Mouse (Mus musculus): ENCODE measurements around the gene Fuz. TPM values are rescaled to one million over a fixed set of nuclear protein-coding genes. Genes with fewer than 3 reads are reported as not detected.
"Not testable (repeated sequence)": the region's sequence is repeated elsewhere in the genome, so short reads cannot be mapped to it uniquely, and the experiment has no call there.

Gene Fuz
- polyA plus RNA-seq, 1 experiment from 2014 or later = 7.5 TPM

DNA sequence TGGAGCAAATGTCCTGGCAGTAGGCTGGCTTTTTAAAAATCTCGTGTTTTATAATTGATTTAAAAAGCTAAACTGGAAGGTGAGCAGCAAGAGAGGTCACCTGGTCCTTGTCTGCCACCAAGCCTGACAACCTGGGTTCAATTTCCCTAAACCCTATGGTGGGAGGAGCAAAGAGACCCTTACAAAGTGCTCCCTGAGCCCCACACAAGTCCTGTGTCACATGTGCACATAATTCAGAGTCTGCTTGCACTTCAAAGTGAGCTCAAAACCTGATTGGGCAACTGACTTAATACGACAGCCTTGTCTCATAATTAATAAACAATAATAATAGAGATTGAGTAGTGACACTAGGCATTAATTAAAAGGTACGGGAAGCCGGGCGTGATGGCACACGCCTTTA, 25.3 kb upstream of the Fuz start:
- Histone ChIP-seq H3K27ac (peak overlapping the region; percentile 94), H3K4me3 (replicated peaks) (peak overlapping the region; percentile 80; the same call in 1 of the 2 replicates), H3K9me3 (replicated peaks) (no peaks in the 10 kb centered on the region), H3K36me3 (0 out of 2 replicates have a peak, but pooled peaks cover 7% of the 10 kb centered on the region), H3K9ac (peak overlapping the region; percentile 89; the same call in 1 of the 2 replicates), H3K4me2 (peak overlapping the region; percentile 98), H3K27me3 (no peaks in the 10 kb centered on the region), H3K4me1 (replicated peaks) (peaks cover 71% of the 10 kb centered on the region)
- WGBS (ENCODE audit: insufficient replicate concordance) = 75% methylated on average over 6 of the region's 6 CpGs
- DNase-seq (no peak), ATAC-seq (ENCODE audit: low read depth) (no peak)

DNA sequence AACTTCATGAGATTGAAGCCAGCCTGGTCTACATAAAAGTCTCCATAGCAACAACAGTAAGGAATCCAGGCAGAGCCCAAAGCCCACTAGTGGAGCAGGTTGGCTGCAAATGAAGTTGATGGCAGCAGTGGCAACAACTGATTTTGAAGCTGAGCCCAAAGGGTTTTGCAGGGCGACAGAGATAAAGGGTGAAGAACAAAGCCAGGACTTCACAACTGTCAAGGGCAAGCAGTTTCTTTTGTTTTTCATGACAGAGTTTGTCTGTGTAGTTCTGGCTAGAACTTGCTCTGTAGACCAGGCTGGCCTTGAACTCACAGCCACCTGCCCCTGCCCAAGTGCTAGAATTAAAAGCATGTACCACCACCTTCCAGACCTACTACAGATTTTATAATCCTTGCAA, 24.7 kb upstream of the Fuz start:
- Histone ChIP-seq H3K27ac (no peak overlapping the region), H3K27me3 (no peaks in the 10 kb centered on the region), H3K36me3 (0 out of 2 replicates have a peak, but pooled peaks cover 6% of the 10 kb centered on the region), H3K4me2 (no peak overlapping the region), H3K9me3 (replicated peaks) (no peaks in the 10 kb centered on the region), H3K9ac (no peak overlapping the region), H3K4me1 (replicated peaks) (peaks cover 68% of the 10 kb centered on the region), H3K4me3 (replicated peaks) (no peak overlapping the region)
- DNase-seq (no peak), ATAC-seq (ENCODE audit: low read depth) (no peak)
- 54% methylated on average over 1 of the region's 1 CpGs for WGBS (ENCODE audit: insufficient replicate concordance)

DNA sequence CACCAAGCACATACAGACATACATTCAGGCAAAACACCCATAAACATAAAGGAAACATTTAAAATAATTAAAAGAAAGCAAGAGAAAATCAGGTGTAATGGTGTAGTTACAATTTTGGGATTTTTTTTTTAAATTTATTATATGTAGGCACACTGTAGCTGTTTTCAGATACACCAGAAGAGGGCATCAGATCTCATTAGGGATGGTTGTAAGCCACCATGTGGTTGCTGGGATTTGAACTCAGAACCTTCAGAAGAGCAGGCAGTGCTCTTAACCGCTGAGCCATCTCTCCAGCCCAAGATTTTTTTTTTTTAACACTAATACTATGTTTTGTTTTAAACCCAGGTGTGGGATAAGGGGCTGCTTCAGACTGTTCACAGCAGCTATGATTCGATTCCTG, 24.1 kb upstream of the Fuz start:
- H3K9me3 ChIP-seq (replicated peaks); H3K27me3 ChIP-seq; H3K36me3 ChIP-seq; H3K4me2 ChIP-seq; H3K27ac ChIP-seq; H3K9ac ChIP-seq; ATAC-seq (ENCODE audit: low read depth); DNase-seq; H3K4me3 ChIP-seq (replicated peaks): not testable (repeated sequence)
- peaks cover 62% of the 10 kb centered on the region for H3K4me1 ChIP-seq (replicated peaks)
- WGBS (ENCODE audit: insufficient replicate concordance) = 78% methylated on average over 2 of the region's 2 CpGs

DNA sequence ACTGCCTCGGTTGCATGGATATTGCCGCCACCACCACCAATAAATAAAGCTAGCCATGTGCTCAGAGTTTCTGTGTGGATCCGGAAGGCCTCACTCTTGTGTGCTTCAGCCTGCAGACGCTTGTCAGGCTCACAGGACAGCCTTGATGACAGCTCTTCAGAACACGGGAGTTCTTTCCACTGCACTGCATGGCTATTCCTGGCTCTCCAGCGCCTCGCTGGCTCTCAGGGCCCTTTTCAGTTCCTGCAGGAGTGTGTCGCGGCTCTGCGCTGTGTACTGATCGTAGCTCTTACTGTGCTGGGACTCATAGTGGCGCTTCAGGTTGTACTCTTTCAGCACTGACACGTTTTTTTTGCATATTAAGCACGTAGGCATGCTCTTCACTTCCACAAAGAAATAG, 18.0 kb upstream of the Fuz start:
- 82% methylated on average over 14 of the region's 14 CpGs for WGBS (ENCODE audit: insufficient replicate concordance)
- H3K4me1 ChIP-seq (replicated peaks) = peaks cover 21% of the 10 kb centered on the region

DNA sequence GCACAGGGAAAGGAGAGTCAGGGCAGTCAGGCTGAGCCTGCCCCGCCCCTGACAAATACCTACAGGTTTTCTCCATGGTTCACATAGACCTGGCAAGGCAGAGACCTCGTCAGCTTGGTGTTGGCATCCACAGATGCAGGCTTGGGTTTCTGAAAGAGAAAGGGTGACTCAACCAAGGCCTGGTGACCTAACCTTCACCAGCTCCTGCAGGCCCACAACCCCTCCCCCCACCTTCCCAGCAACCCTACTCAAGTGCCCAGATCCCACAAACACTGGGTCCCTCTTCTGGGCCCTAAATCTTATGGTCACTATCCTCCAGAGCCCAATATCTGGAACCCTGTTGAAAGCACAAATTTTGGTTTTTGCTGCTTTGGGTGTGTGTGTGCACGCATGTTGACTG, 12.8 kb upstream of the Fuz start:
- peaks cover 86% of the 10 kb centered on the region for H3K36me3 ChIP-seq
- WGBS (ENCODE audit: insufficient replicate concordance) = 88% methylated on average over 3 of the region's 3 CpGs

More for the DNA sequence above, 18.0 kb upstream of the Fuz start:
- Histone ChIP-seq H3K4me3 (replicated peaks) (no peak overlapping the region), H3K9ac (no peak overlapping the region), H3K27me3 (no peaks in the 10 kb centered on the region), H3K4me2 (no peak overlapping the region), H3K9me3 (replicated peaks) (no peaks in the 10 kb centered on the region), H3K27ac (no peak overlapping the region), H3K36me3 (peaks cover 66% of the 10 kb centered on the region)
- DNase-seq (no peak), ATAC-seq (ENCODE audit: low read depth) (no peak)

DNA sequence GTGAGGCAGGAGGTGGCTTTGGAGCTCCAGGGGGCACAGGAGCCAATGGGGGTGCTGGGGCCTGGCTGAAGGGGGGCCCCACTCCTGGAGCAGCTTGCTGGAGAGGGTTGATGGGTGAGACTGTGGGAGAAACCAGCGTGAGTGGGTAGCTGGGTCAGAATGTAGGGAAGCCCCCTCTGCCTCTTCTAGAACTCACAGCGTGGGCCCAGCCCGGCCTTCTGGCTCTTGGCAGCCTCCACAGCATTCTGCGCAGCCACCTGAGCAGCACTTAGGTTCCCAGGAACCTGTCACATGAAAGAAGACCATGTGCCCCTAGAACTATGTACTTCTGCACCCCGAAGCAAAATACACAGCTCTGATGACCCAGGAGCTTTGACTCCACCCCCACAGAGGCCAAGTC, 11.2 kb upstream of the Fuz start:
- DNase-seq (no peak), ATAC-seq (ENCODE audit: low read depth) (no peak)
- H3K4me3 ChIP-seq (replicated peaks) = no peak overlapping the region
- no peak overlapping the region for H3K4me2 ChIP-seq
- no peaks in the 10 kb centered on the region for H3K9me3 ChIP-seq (replicated peaks)
- no peak overlapping the region for H3K9ac ChIP-seq
- no peak overlapping the region for H3K27ac ChIP-seq
- H3K36me3 ChIP-seq = peaks cover 84% of the 10 kb centered on the region
- H3K4me1 ChIP-seq (replicated peaks) = peaks cover 32% of the 10 kb centered on the region
- H3K27me3 ChIP-seq = no peaks in the 10 kb centered on the region
- 90% methylated on average over 5 of the region's 5 CpGs for WGBS (ENCODE audit: insufficient replicate concordance)

More for the DNA sequence above, 12.8 kb upstream of the Fuz start:
- no peak for ATAC-seq (ENCODE audit: low read depth)
- Histone ChIP-seq H3K4me2 (no peak overlapping the region), H3K4me1 (replicated peaks) (peaks cover 16% of the 10 kb centered on the region), H3K9me3 (replicated peaks) (no peaks in the 10 kb centered on the region), H3K27me3 (no peaks in the 10 kb centered on the region), H3K27ac (no peak overlapping the region), H3K4me3 (replicated peaks) (no peak overlapping the region), H3K9ac (no peak overlapping the region)
- DNase-seq = no peak

DNA sequence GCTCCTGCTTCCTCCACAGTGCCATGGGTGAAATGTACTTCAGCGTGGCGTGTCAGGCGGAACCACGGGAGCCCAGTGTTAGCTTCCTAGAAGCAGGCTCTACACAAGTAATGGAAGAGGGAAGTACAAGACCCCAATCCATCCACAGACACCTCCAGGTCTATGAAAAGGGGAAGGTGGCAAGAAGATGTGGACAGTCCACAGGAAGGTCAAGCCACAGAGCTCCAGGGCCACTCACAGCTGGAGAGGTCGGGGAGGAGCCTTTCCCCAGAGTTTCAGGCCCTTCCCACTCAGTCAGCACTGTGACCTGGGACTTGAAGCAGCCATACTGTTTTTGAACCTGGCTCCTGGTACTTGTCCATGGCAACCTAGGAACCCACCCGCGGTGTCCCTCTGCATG, 8.9 kb upstream of the Fuz start:
- H3K27me3 ChIP-seq = no peaks in the 10 kb centered on the region
- no peak overlapping the region for H3K9ac ChIP-seq
- H3K36me3 ChIP-seq = peaks cover 68% of the 10 kb centered on the region
- H3K9me3 ChIP-seq (replicated peaks) = no peaks in the 10 kb centered on the region
- no peak overlapping the region for H3K4me2 ChIP-seq
- peaks cover 50% of the 10 kb centered on the region for H3K4me1 ChIP-seq (replicated peaks)
- ATAC-seq (ENCODE audit: low read depth) (no peak), DNase-seq (no peak)
- WGBS (ENCODE audit: insufficient replicate concordance) = 74% methylated on average over 7 of the region's 7 CpGs
- no peak overlapping the region for H3K27ac ChIP-seq
- no peak overlapping the region for H3K4me3 ChIP-seq (replicated peaks)

DNA sequence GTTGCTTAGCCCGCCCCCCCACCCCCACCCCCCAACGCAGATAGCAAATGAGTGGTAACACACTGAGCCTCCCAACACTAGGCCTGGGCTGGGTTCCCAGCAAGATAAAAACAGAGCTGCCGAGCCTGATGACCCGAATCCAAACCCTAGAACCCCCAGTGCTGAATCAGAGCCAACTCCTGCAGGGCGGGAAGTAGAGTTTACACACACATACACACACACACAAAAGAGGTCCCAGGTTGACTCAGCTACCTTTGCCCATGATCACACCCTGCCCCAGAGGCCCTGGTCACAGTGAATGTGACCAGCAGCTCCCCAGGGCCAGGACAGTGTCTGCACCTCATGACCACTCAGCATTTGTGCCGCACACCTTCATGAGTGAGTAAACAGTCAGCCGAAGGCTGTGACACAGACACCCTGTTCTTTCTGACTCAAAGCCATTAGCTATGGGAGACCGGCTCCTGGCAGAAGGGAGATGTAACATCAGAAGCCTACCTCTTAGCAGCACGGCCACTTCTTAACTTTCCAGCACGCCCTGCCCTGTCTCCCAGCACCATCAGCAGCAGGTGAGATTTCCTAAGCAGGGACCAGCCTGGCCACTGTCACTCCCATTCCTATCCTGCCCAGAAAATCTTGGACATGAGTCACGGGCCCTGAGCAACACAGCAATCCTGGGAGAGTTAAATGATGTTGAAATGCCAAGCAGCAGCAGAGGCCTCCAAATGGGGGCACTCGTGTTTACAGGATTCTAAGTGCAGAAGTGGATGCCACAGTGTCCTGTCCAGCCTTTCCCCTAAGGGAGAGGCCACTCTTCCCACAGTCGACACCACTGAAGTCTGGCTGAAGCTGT, 7.4 kb upstream of the Fuz start:
- Histone ChIP-seq H3K36me3 (peaks cover 53% of the 10 kb centered on the region), H3K27me3 (no peaks in the 10 kb centered on the region), H3K4me2 (no peak overlapping the region), H3K27ac (peak overlapping the region; percentile 43; the same call in 1 of the 2 replicates), H3K4me3 (replicated peaks) (no peak overlapping the region), H3K4me1 (replicated peaks) (peaks cover 58% of the 10 kb centered on the region), H3K9ac (no peak overlapping the region), H3K9me3 (replicated peaks) (no peaks in the 10 kb centered on the region)
- WGBS (ENCODE audit: insufficient replicate concordance) = 72% methylated on average over 13 of the region's 13 CpGs
- ATAC-seq (ENCODE audit: low read depth) (no peak), DNase-seq (no peak)

DNA sequence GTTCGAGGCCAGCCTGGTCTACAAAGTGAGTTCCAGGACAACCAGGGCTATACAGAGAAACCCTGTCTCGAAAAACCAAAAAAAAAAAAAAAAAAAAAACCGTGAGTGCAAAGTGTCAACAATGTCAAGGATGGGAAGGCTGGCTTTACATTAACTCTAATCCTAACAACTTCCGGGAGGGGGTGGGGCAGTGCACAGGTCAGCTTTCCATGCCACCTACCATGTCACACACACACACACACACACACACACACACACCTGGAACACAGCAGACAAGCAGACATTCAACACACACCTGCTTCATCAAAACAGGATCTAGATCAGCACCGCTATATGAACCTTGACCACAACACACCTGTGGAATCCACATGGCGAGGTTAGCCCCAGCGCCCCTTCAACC, 5.7 kb upstream of the Fuz start:
- no peak for DNase-seq
- 75% methylated on average over 7 of the region's 7 CpGs for WGBS (ENCODE audit: insufficient replicate concordance)
- Histone ChIP-seq H3K9ac (0 out of 2 replicates have a peak overlapping the region, but pooled peaks have one; percentile 89), H3K4me1 (replicated peaks) (peaks cover 65% of the 10 kb centered on the region), H3K4me2 (peak overlapping the region; percentile 90), H3K27me3 (no peaks in the 10 kb centered on the region), H3K9me3 (replicated peaks) (no peaks in the 10 kb centered on the region), H3K4me3 (replicated peaks) (peak overlapping the region; percentile 86; the same call in 1 of the 2 replicates), H3K27ac (peak overlapping the region; percentile 39; the same call in 1 of the 2 replicates), H3K36me3 (peaks cover 38% of the 10 kb centered on the region)
- ATAC-seq (ENCODE audit: low read depth) = no peak

DNA sequence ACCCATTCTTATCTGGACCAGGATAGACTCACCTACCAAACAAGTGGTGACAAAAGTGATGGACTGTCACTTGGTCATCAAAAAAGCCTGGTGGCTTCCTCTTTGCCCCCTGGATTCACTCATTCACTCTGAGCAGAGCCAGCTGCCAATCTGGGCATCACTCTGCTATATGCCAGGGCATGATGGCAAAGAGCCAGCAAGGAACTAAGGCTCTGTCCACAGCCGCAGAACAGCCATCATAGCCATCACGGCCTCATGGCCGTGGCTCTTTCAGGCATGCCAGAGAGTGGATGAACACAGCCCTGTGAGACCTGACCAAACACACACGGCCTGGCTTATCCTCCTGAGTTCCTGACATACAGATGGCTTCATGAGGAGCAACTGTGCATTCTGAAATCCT, 5.1 kb upstream of the Fuz start:
- no peaks in the 10 kb centered on the region for H3K27me3 ChIP-seq
- H3K9me3 ChIP-seq (replicated peaks) = no peaks in the 10 kb centered on the region
- peak overlapping the region; percentile 89 for H3K9ac ChIP-seq
- H3K27ac ChIP-seq = peak overlapping the region; percentile 29
- peak overlapping the region; percentile 86 for H3K4me3 ChIP-seq (replicated peaks)
- H3K4me1 ChIP-seq (replicated peaks) = peaks cover 70% of the 10 kb centered on the region
- ATAC-seq (ENCODE audit: low read depth) (no peak), DNase-seq (no peak)
- WGBS (ENCODE audit: insufficient replicate concordance) = 73% methylated on average over 4 of the region's 4 CpGs
- H3K4me2 ChIP-seq = peak overlapping the region; percentile 90
- peaks cover 33% of the 10 kb centered on the region for H3K36me3 ChIP-seq

DNA sequence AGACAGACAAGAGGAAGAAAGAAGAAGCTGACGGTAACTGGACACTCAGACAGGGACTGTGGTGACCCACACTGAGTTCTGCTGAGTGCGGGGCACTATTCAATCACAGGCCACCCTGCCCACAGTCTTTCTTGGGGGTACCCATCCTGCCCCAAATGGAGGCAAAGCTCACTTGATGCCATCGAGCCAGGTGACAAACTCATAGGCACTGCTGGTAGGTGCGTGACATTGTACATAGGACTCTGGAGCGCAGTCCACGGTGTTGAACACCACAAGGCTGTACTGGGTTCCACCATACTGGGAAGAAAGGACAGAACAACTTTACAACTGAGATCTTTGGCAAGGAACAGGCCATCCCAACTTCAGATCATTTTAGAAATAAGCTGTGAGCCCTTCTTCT, 4.3 kb upstream of the Fuz start:
- H3K4me3 ChIP-seq (replicated peaks) = peak overlapping the region; percentile 86
- no peaks in the 10 kb centered on the region for H3K9me3 ChIP-seq (replicated peaks)
- no peaks in the 10 kb centered on the region for H3K27me3 ChIP-seq
- DNase-seq (no peak), ATAC-seq (ENCODE audit: low read depth) (no peak)
- H3K27ac ChIP-seq = peak overlapping the region; percentile 91
- H3K36me3 ChIP-seq = peaks cover 25% of the 10 kb centered on the region
- H3K4me1 ChIP-seq (replicated peaks) = peaks cover 72% of the 10 kb centered on the region
- peak overlapping the region; percentile 89 for H3K9ac ChIP-seq
- peak overlapping the region; percentile 90 for H3K4me2 ChIP-seq
- 15% methylated on average over 6 of the region's 6 CpGs for WGBS (ENCODE audit: insufficient replicate concordance)

All from liver, embryonic 13.5 days (tissue).